Mouse (Mus musculus): ENCODE results near the gene Ckb. TPM values are rescaled to one million over a fixed set of nuclear protein-coding genes. Genes with fewer than 3 reads are reported as not detected.

Ckb gene
- polyA plus RNA-seq, 1 experiment from 2014 or later: 787 TPM

DNA sequence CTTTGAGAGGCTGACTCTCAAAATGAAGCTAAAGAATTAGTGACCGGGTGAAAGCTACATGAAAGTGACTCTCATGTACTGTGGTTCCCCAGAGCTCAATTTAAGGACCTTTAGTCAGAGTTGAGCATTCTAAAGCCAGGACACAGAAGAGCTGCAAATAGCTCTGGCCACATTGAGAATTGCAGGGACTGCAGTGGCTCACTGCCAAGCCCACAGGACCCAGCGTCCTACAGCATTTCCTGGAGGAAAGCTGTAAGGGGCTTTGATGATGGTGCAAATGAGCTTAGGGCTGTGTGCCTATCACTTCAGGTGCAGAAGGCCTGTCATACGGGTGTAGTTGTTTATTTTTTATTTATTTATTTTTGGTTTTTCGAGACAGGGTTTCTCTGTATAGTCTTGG lies 36.0 kb upstream of the Ckb start:
- peaks cover 38% of the 10 kb centered on the region for H3K36me3 ChIP-seq (ENCODE audit: control insufficient read depth, insufficient read depth, low read length)
- H3K27me3 ChIP-seq (replicated peaks; ENCODE audit: control insufficient read depth, insufficient read depth, low read length): no peaks in the 10 kb centered on the region
- H3K27ac ChIP-seq (ENCODE audit: low read depth): no peak overlapping the region
- WGBS: 76% methylated on average over 4 of the region's 4 CpGs
- no peak overlapping the region for H3K9ac ChIP-seq (ENCODE audit: low read length)
- DNase-seq (ENCODE audit: low spot score) (no peak), ATAC-seq (replicated peaks; ENCODE audit: low FRiP score, low TSS enrichment, low read depth) (no peak)
- H3K9me3 ChIP-seq (ENCODE audit: control insufficient read depth, low read length): no peaks in the 10 kb centered on the region
- H3K4me3 ChIP-seq (ENCODE audit: low read depth, low read length): no peak overlapping the region
- peaks cover 15% of the 10 kb centered on the region for H3K4me1 ChIP-seq (replicated peaks; ENCODE audit: control insufficient read depth, insufficient read depth, low read length)
- no peak overlapping the region for H3K4me2 ChIP-seq (ENCODE audit: low read length)

DNA sequence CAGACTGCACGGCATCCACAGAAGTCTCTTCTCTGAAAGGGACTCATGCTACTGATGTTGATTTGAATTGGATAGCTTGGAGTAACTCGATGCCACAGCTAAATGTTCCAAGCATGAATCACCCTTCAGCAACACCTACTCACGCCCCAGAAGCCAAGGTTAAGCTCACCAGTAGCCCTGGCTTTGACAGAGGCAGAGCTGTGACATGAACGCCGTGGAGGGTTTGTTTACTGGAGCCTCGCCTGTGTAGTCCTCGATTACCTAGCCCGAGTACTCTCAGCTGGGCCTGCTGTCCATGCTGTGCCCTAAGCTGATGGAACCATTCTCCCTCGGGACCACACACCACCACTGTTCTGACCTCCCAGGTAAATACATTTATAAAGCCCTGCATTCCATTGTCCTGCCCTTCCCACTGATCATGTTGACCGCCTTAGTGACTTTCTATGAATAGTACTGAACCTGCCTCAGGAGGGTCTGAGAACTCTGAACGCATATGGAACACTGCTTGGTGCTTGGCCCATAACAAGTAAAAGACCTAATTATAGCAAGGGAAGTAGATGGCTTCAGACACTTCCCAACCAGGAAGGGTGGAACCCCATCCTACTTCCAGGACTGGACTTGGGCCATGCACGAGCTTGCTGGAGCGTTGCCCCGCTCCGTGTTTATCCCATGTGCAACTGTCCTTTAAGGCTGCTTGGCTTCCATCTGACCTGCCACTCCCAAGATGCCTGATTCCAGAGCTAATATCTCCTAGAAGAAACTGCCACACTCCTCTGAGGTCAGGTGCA lies 33.2 kb upstream of the Ckb start:
- 46% methylated on average over 15 of the region's 15 CpGs for WGBS
- no peak overlapping the region for H3K4me3 ChIP-seq (ENCODE audit: low read depth, low read length)
- DNase-seq (ENCODE audit: low spot score) (no peak), ATAC-seq (replicated peaks; ENCODE audit: low FRiP score, low TSS enrichment, low read depth) (no peak)
- no peaks in the 10 kb centered on the region for H3K27me3 ChIP-seq (replicated peaks; ENCODE audit: control insufficient read depth, insufficient read depth, low read length)
- H3K9me3 ChIP-seq (ENCODE audit: control insufficient read depth, low read length): no peaks in the 10 kb centered on the region
- no peak overlapping the region for H3K4me2 ChIP-seq (ENCODE audit: low read length)
- H3K9ac ChIP-seq (ENCODE audit: low read length): no peak overlapping the region
- no peak overlapping the region for H3K27ac ChIP-seq (ENCODE audit: low read depth)
- H3K36me3 ChIP-seq (ENCODE audit: control insufficient read depth, insufficient read depth, low read length): peaks cover 29% of the 10 kb centered on the region
- H3K4me1 ChIP-seq (replicated peaks; ENCODE audit: control insufficient read depth, insufficient read depth, low read length): peaks cover 8% of the 10 kb centered on the region

DNA sequence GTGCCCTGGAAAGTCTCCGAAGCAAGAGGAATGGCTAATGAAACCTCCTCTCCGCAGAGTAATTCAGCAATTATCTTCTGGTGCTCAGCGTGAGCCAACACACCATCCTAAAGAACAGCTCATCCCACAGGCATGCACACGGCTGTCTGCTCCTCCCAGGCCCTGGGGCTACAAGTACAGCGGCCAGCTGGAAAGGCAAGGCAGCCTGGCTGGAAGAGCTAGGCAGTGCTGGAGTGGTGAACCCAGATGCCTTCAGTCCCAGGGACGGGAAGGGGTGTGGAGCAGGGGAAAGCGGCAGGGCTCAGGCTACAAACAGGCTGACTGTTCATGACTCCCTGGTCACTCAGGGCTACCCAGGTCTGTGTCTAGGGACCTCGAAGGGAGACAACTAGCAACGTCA lies 32.5 kb upstream of the Ckb start:
- Histone ChIP-seq H3K9me3 (ENCODE audit: control insufficient read depth, low read length) (no peaks in the 10 kb centered on the region), H3K4me3 (ENCODE audit: low read depth, low read length) (no peak overlapping the region), H3K36me3 (ENCODE audit: control insufficient read depth, insufficient read depth, low read length) (peaks cover 21% of the 10 kb centered on the region), H3K4me1 (replicated peaks; ENCODE audit: control insufficient read depth, insufficient read depth, low read length) (peaks cover 8% of the 10 kb centered on the region), H3K9ac (ENCODE audit: low read length) (no peak overlapping the region), H3K27ac (ENCODE audit: low read depth) (no peak overlapping the region), H3K4me2 (ENCODE audit: low read length) (no peak overlapping the region), H3K27me3 (replicated peaks; ENCODE audit: control insufficient read depth, insufficient read depth, low read length) (no peaks in the 10 kb centered on the region)
- WGBS: 41% methylated on average over 9 of the region's 9 CpGs
- no peak; the same call in 1 of the 2 replicates for ATAC-seq (replicated peaks; ENCODE audit: low FRiP score, low TSS enrichment, low read depth)
- DNase-seq (ENCODE audit: low spot score): peak; percentile 59

DNA sequence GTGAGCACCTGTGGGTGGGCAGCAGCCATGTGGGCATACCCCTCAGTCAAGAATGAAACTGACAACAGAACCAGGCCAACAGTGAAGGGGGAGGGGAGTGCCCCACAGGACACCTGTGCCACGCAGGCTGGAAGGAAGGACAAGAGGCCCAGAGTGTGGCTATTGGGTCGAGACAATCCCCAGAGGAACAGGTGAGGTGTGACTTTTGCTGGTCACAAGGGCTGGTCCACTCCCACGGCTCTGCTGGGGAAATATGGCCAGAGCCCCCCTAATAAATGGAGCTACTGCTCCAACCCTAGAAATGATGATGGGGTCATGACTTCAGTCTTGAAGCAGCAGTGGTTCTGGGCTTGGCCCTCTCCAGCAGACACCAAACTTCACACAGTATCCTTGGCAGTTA lies 31.2 kb upstream of the Ckb start:
- H3K9ac ChIP-seq (ENCODE audit: low read length): no peak overlapping the region
- 74% methylated on average over 3 of the region's 3 CpGs for WGBS
- H3K4me2 ChIP-seq (ENCODE audit: low read length): no peak overlapping the region
- ATAC-seq (replicated peaks; ENCODE audit: low FRiP score, low TSS enrichment, low read depth) (no peak), DNase-seq (ENCODE audit: low spot score) (no peak)
- H3K27ac ChIP-seq (ENCODE audit: low read depth): no peak overlapping the region
- no peak overlapping the region for H3K4me3 ChIP-seq (ENCODE audit: low read depth, low read length)
- peaks cover 8% of the 10 kb centered on the region for H3K4me1 ChIP-seq (replicated peaks; ENCODE audit: control insufficient read depth, insufficient read depth, low read length)
- H3K9me3 ChIP-seq (ENCODE audit: control insufficient read depth, low read length): no peaks in the 10 kb centered on the region
- 0 out of 2 replicates have a peak, but pooled peaks cover 8% of the 10 kb centered on the region for H3K36me3 ChIP-seq (ENCODE audit: control insufficient read depth, insufficient read depth, low read length)
- H3K27me3 ChIP-seq (replicated peaks; ENCODE audit: control insufficient read depth, insufficient read depth, low read length): no peaks in the 10 kb centered on the region

DNA sequence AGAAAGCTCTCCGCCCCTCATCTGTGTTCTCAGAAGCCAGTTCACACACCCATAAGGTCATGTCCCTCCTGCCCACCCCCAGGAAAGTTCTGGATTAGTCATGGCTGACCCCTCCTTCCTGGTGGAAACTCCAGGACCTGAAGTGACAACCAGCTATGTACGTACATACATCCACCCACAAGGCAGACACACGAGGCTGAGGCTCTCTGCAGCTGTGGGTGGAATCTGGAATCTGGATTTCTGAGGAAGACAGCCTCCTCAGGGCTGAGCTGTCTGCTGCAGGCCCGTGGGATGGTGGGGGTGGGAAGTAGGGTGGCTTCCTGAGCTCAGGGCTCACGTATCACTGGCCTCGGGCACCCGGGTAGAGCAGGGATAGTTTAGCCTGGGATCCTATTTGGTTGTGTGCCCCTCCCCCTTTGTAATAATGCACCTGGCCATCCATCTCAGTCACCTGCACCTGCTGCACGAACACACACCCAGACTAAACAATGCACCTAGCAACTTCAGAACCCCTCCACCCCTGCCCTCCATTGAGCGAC lies 28.9 kb upstream of the Ckb start:
- H3K9ac ChIP-seq (ENCODE audit: low read length): no peak overlapping the region
- ATAC-seq (replicated peaks; ENCODE audit: low FRiP score, low TSS enrichment, low read depth): no peak
- H3K27ac ChIP-seq (ENCODE audit: low read depth): no peak overlapping the region
- no peak overlapping the region for H3K4me3 ChIP-seq (ENCODE audit: low read depth, low read length)
- WGBS: 51% methylated on average over 9 of the region's 9 CpGs
- H3K4me2 ChIP-seq (ENCODE audit: low read length): no peak overlapping the region
- H3K4me1 ChIP-seq (replicated peaks; ENCODE audit: control insufficient read depth, insufficient read depth, low read length): peaks cover 8% of the 10 kb centered on the region
- H3K36me3 ChIP-seq (ENCODE audit: control insufficient read depth, insufficient read depth, low read length): no peaks in the 10 kb centered on the region
- no peaks in the 10 kb centered on the region for H3K9me3 ChIP-seq (ENCODE audit: control insufficient read depth, low read length)
- no peaks in the 10 kb centered on the region for H3K27me3 ChIP-seq (replicated peaks; ENCODE audit: control insufficient read depth, insufficient read depth, low read length)
- DNase-seq (ENCODE audit: low spot score): no peak

DNA sequence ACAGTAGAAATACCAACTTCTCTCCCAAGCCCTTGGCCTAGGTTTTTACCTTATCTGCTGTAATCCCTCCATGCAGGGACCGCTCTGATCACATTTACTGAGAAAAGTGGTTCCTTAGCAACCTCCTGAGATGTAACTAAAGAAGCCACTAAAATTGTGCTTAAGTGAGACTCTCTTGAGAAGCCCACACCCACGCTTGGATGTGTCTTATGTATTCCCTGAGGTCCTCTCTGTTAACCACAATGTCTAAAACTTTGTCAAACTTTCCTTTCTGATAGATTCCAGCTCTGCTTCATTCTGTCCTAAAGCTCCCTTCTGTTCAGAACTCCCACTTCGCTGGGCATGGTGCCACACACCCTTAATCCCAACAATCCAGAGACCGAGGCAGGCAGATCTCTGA lies 27.4 kb upstream of the Ckb start:
- no peak for ATAC-seq (replicated peaks; ENCODE audit: low FRiP score, low TSS enrichment, low read depth)
- no peak overlapping the region for H3K4me2 ChIP-seq (ENCODE audit: low read length)
- no peaks in the 10 kb centered on the region for H3K9me3 ChIP-seq (ENCODE audit: control insufficient read depth, low read length)
- DNase-seq (ENCODE audit: low spot score): no peak
- no peak overlapping the region for H3K9ac ChIP-seq (ENCODE audit: low read length)
- 78% methylated on average over 4 of the region's 4 CpGs for WGBS
- H3K27ac ChIP-seq (ENCODE audit: low read depth): no peak overlapping the region
- no peaks in the 10 kb centered on the region for H3K36me3 ChIP-seq (ENCODE audit: control insufficient read depth, insufficient read depth, low read length)
- H3K4me1 ChIP-seq (replicated peaks; ENCODE audit: control insufficient read depth, insufficient read depth, low read length): peaks cover 10% of the 10 kb centered on the region
- no peaks in the 10 kb centered on the region for H3K27me3 ChIP-seq (replicated peaks; ENCODE audit: control insufficient read depth, insufficient read depth, low read length)
- no peak overlapping the region for H3K4me3 ChIP-seq (ENCODE audit: low read depth, low read length)

DNA sequence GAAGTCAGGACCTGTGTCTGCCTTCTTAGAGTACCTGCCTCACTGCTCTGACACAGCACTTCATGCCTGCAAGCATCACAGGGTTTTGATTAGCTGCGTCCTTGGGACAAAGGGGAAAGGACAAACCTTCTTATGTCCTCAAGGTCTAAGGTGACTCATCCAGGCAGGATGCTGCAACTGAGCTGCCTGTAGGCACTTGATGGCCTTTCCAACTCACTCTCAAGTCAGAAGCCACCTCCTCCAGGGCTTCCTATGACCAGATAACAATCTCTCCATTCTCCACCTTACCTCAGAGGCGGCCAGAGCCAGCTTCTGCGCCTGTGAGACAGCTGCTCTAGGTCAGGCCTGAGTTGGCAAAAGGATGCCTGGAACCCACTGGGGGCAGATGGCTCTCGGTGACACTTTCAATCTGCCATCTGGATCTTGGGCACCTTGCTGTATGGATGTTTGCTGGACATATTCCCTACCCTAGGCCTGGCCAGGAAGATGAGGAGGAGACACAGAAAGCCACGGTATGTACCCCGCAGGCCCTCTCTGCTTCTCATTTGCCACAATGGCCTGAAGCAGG lies 26.3 kb upstream of the Ckb start:
- no peak for ATAC-seq (replicated peaks; ENCODE audit: low FRiP score, low TSS enrichment, low read depth)
- Histone ChIP-seq H3K27me3 (replicated peaks; ENCODE audit: control insufficient read depth, insufficient read depth, low read length) (no peaks in the 10 kb centered on the region), H3K36me3 (ENCODE audit: control insufficient read depth, insufficient read depth, low read length) (no peaks in the 10 kb centered on the region), H3K4me3 (ENCODE audit: low read depth, low read length) (no peak overlapping the region), H3K9me3 (ENCODE audit: control insufficient read depth, low read length) (no peaks in the 10 kb centered on the region), H3K27ac (ENCODE audit: low read depth) (no peak overlapping the region), H3K4me2 (ENCODE audit: low read length) (no peak overlapping the region), H3K4me1 (replicated peaks; ENCODE audit: control insufficient read depth, insufficient read depth, low read length) (peaks cover 21% of the 10 kb centered on the region), H3K9ac (ENCODE audit: low read length) (no peak overlapping the region)
- DNase-seq (ENCODE audit: low spot score): no peak
- 80% methylated on average over 6 of the region's 6 CpGs for WGBS

DNA sequence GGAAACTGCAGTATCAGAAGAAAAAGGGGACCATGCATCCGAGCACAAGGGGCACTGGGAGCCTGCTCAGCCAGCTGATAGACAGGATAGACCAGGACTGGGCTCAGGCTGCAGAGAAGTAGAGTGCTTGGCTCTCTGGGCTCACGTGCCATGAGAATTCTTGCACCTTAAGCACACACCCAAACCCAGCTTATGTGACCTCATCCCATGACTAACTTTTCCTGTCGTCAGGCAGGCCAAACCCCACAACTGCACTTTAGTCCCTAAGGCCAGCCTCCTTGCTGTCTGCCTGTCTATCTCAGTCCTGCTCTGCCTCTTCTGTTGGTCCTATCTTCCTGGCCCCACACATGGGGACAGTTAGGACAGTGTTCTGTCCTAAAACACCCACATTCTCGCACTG lies 25.6 kb upstream of the Ckb start:
- no peaks in the 10 kb centered on the region for H3K27me3 ChIP-seq (replicated peaks; ENCODE audit: control insufficient read depth, insufficient read depth, low read length)
- H3K4me3 ChIP-seq (ENCODE audit: low read depth, low read length): no peak overlapping the region
- WGBS: 62% methylated on average over 4 of the region's 4 CpGs
- H3K4me2 ChIP-seq (ENCODE audit: low read length): no peak overlapping the region
- no peak overlapping the region for H3K9ac ChIP-seq (ENCODE audit: low read length)
- H3K9me3 ChIP-seq (ENCODE audit: control insufficient read depth, low read length): no peaks in the 10 kb centered on the region
- H3K27ac ChIP-seq (ENCODE audit: low read depth): no peak overlapping the region
- DNase-seq (ENCODE audit: low spot score): no peak
- peaks cover 28% of the 10 kb centered on the region for H3K4me1 ChIP-seq (replicated peaks; ENCODE audit: control insufficient read depth, insufficient read depth, low read length)
- H3K36me3 ChIP-seq (ENCODE audit: control insufficient read depth, insufficient read depth, low read length): no peaks in the 10 kb centered on the region
- ATAC-seq (replicated peaks; ENCODE audit: low FRiP score, low TSS enrichment, low read depth): no peak

Data from intestine, embryonic 14.5 days (tissue).